ENCODE assay signal across 9 mouse cellular contexts in genomic region chr8:111439189-111439588, GRCm38 (mm10). TPM values are rescaled to one million over a fixed set of nuclear protein-coding genes. Genes with fewer than 3 reads are reported as not detected.
A peak's percentile ranks its signal among the peaks of the same experiment; 100 is the strongest.
DNase-seq lines count a peak whose midpoint lies in the region; ATAC-seq and TF ChIP-seq lines count a peak whose summit lies in the region.
"Had no signal": no experiment of that assay in that cellular context is flagged by ENCODE, and none has a peak within 500 bp of the region (broad histone marks: within the 10 kb centered on the region; RNA-seq: fewer than 3 reads in every experiment).

No protein-coding gene starts in this region.

- H3K36me3 ChIP-seq in C2C12 (ENCODE audit: control insufficient read depth, insufficient read depth) = no peaks in the 10 kb centered on the region
- H3K36me3 ChIP-seq in liver, embryonic 13.5 days = no peaks in the 10 kb centered on the region
- H3K36me3 ChIP-seq: liver, embryonic 15.5 days had no signal

- no peaks in the 10 kb centered on the region for H3K27me3 ChIP-seq in C2C12 (ENCODE audit: control insufficient read depth, insufficient read depth, insufficient read length)
- H3K27me3 ChIP-seq in liver, embryonic 13.5 days = 0 out of 2 replicates have a peak, but pooled peaks cover 5% of the 10 kb centered on the region

- no peaks in the 10 kb centered on the region for H3K9me3 ChIP-seq in liver, embryonic 13.5 days (replicated peaks)
- H3K9me3 ChIP-seq: liver, embryonic 15.5 days had no signal

- no peak overlapping the region for H3K9ac ChIP-seq in liver, embryonic 13.5 days
- H3K9ac ChIP-seq: liver, embryonic 15.5 days had no signal

- WGBS in liver, embryonic 13.5 days (ENCODE audit: insufficient replicate concordance) = 19% methylated on average over 9 of the region's 9 CpGs

- no peak for ATAC-seq in liver, embryonic 13.5 days (ENCODE audit: low read depth)

- TF ChIP-seq CTCF in C2C12 (IDR thresholded peaks at IDR 0.05; ENCODE audit: control insufficient read depth, insufficient read depth, insufficient read length) = peak; percentile 46

- no peak overlapping the region for H3K4me3 ChIP-seq in C2C12 (ENCODE audit: insufficient read depth, poor library complexity, severe bottlenecking)
- no peak overlapping the region for H3K4me3 ChIP-seq in liver, embryonic 13.5 days (replicated peaks)
- H3K4me3 ChIP-seq: liver, embryonic 15.5 days had no signal

- no peaks in the 10 kb centered on the region for H3K79me3 ChIP-seq in C2C12 (ENCODE audit: low read depth)

- DNase-seq in R1 (ENCODE audit: low read depth, low spot score) = peak; percentile 78
- peak; percentile 92 to 93 for DNase-seq in cerebellum, postnatal 14 days
- DNase-seq in gastrocnemius, postnatal 4 days (ENCODE audit: low spot score in 2 of 2) = peak; percentile 29 to 59
- DNase-seq in kidney, postnatal 14 days = peak; percentile 83
- DNase-seq in liver, embryonic 13.5 days = peak; percentile 15
- DNase-seq in retina, embryonic 14.5 days (ENCODE audit: low spot score) = peak; percentile 84
- DNase-seq in urinary bladder, adult 2 months (ENCODE audit: low spot score) = peak; percentile 33

- H3ac ChIP-seq in C2C12 (ENCODE audit: control insufficient read depth, insufficient read length, low read depth) = peak overlapping the region; percentile 51

- no peak overlapping the region for H3K27ac ChIP-seq in liver, embryonic 13.5 days
- H3K27ac ChIP-seq: liver, embryonic 15.5 days had no signal

- H3K4me2 ChIP-seq in liver, embryonic 13.5 days = no peak overlapping the region
- H3K4me2 ChIP-seq: liver, embryonic 15.5 days had no signal

- no peaks in the 10 kb centered on the region for H3K4me1 ChIP-seq in liver, embryonic 13.5 days (replicated peaks)

- no peaks in the 10 kb centered on the region for H3K79me2 ChIP-seq in C2C12 (ENCODE audit: control insufficient read depth, insufficient read depth)

TF ChIP-seq in C2C12, 6 proteins besides CTCF, POLR2A, EP300 and RAD21:
- TF ChIP-seq USF1 (IDR thresholded peaks at IDR 0.05; ENCODE audit: low read depth) = no peak
- no peak for TF ChIP-seq CEBPB (IDR thresholded peaks at IDR 0.05; ENCODE audit: low read depth)
- no peak for TF ChIP-seq MYOD1 (IDR thresholded peaks at IDR 0.05; ENCODE audit: control insufficient read depth, insufficient read length, low read depth)
- no peak for TF ChIP-seq FOSL1 (IDR thresholded peaks at IDR 0.05; ENCODE audit: insufficient read depth, low read length, poor library complexity, severe bottlenecking)
- no peak for TF ChIP-seq MAX (IDR thresholded peaks at IDR 0.05)
- TF ChIP-seq MYOG (IDR thresholded peaks at IDR 0.05; ENCODE audit: control insufficient read depth, extremely low read depth, insufficient read length) = no peak

RNA-seq across cellular contexts. Expression of gene Fa2h, which starts 45.6 kb away (rescaled TPM):
- polyA plus RNA-seq in C2C12 (2012; fragmentation: generic; extraction: Trizol) = 0.06 TPM
- 1 to 10 TPM; 3.9 to 4.2 TPM for total RNA-seq in gastrocnemius, postnatal 4 days (2021)
- not detected in 2 replicates for polyA plus RNA-seq in liver, embryonic 13.5 days (2015; fragmentation: Nextera tagmentation; extraction: Ambion mirVana)
- 38.4 and 47.1 TPM in 2 replicates for polyA plus RNA-seq in urinary bladder, adult 2 months (2012; rRNA removed)
- polyA plus RNA-seq: liver, embryonic 15.5 days had no signal

Comparison
In these comparisons a context has a peak if more than half of its experiments do, and no peak if none do; other contexts are left out.
1. DNase-seq: peak in every context shown above with its lines; median percentile 92 in cerebellum, postnatal 14 days; 84 in retina, embryonic 14.5 days; 83 in kidney, postnatal 14 days; 78 in R1; 44 in gastrocnemius, postnatal 4 days; 33 in urinary bladder, adult 2 months; 15 in liver, embryonic 13.5 days.
2. RNA of gene Fa2h, which starts 45.6 kb away (polyA plus RNA-seq): 38.4 to 47.1 TPM in urinary bladder, adult 2 months; 0.06 TPM in C2C12 (single experiment) and not detected in liver, embryonic 13.5 days; every median in the first group is over 10 times any median in the second.